Mouse (Mus musculus) kidney, adult 9 months (tissue): Measurements from ENCODE around the gene Lrfn4.
"Not testable (repeated sequence)": the region's sequence is repeated elsewhere in the genome, so short reads cannot be mapped to it uniquely, and the experiment has no call there.

ENCODE experiments used
- DNase-seq: peaks from one replicate; pipeline ENCODE4 v3.0.0; 2022

Lrfn4 gene

GRCm38 (mm10) chr19:4610109-4610508 is 5.4 kb downstream of the Lrfn4 start:
- no peak for DNase-seq

DNA sequence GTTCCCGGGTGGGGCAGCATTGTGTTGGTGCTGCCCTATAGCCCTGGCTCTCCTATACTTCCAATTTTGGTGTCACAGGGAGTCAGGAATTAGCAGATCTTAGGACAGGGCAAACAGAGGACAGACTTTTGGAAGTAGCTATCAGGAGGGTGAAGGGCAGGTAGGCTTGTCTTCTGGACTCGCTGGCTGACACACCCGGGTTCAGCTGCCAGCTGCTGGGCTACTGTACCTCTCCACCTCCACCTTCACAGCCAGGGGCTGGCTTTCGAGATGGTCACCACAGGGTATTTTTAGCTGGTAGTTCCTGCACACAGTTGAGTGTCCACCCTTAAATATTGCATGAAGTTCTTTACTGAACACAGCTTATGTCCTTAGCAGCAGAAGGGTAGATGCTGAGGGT is 7.0 kb downstream of the Lrfn4 start:
- no peak for DNase-seq

- DNase-seq, result no peak
These were observed 8.1 kb downstream of the Lrfn4 start for GRCm38 (mm10) chr19:4607406-4607805.

DNA sequence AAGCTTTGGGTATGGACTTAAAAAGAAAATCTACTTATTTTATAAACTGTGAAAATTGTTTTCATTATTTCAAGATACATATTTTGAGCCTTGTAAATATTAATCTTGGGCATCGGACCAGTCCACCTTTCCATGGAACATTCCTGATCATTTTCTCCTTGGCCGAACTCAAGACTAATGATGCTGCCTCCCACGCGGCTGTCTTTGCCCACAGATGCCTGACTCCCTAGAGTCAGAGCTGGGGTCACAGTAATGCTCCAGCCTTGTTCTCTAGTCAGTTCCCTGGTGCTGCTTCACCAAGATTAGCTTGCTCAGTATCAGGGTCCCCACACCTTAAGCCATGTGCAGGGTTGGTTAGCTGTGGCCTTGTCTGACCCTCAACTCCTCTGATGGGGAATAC is 9.8 kb downstream of the Lrfn4 start:
- no peak for DNase-seq

DNA sequence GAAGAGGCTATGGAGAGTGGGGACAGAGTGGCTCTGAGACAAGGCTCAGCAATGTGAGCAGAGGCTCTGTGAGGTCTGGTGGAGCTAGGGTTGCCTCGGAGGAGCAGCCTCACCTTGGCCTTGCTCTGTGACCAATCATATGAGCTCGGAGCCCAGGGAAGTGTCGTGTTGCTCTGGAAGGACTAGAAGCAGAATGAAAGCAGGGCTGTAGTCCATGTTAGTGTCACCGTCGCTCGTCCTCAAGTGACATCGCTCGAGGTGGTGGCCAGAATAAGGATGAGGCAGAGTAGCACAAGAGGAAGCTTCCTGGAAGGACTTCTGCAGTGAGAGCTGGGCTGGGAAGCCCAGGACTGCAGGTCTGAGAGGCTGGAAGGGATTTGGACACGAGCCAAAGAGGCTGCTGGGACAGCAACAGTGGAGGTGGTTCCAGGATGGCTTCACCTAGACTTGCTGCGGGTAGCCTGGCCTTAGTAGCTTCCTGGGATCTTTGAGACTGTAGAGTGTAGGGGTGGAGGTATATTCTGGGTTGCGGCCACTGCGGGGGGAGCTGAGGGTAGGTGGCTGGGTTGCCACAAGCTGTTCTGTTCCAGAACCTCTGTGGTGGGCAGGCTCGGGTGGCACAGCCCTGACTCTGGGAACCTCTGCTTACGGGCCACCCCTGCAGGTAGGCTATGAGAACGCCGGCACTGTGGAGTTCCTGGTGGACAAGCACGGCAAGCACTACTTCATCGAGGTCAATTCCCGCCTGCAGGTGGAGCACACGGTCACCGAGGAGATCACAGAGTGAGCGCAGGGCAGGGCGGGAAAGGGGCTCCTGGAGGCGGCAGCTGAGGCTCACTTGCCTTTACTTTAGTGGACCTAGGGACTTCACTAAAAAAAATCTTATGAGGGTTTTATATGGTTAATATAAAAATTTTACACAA is 11.4 kb downstream of the Lrfn4 start:
- DNase-seq, result peak; percentile 74

- no peak for DNase-seq
These were observed 13.0 kb downstream of the Lrfn4 start for GRCm38 (mm10) chr19:4602459-4602858.

DNA sequence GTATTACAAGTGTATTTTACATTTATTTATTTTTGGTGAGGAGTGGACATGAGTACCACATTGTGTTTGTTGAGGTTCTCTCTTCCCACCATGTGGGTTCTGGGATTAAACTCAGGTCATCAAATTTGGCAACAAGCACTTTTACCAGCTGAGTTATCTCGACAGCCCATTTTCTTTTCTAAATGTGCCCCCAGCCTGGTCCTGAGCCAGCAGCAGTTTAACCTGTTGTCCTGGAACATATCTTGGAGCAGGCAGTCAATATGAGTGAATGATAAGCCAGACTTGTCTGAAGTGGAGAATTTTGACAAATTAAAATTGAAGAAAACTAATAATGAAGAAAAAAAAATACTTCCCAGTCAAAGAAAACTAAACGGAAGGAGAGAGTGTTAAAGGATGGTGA is 19.4 kb downstream of the Lrfn4 start:
- peak; percentile 79 for DNase-seq

DNA sequence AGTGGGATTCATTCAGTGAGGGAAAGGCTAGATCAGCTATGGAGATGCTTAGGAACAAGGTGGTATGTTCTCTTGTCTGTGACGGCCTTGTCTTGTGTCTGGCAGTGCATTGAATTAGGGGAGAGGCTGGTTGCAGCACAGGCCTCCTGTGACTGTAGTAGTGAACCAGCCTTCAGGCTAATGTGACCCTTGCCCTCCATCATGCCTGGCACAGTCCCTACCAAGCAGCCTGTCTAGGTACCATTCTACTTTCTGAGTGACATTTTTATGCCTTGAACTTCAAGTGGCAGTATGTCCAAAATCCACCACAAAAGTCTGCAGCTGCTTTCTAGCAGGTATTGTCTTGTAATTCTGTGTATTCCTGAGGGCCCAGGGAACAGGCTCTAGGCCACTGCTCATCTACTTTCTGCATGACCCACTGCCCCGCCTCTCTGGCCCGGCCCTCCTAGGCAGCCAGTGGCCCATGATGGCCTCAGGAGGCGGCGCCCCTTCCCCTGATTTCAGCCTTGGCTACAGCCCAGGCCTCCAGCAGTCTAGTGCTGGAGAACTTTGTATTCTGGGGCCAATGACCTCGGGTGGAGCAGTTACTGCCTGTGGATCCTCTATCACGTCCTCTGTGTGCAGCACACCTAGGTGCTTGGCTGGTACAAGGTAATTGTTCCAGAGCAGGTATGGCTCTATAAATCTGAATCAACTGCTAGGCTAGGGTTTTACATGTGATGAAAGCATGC is 21.5 kb downstream of the Lrfn4 start:
- DNase-seq, result peak; percentile 94

DNA sequence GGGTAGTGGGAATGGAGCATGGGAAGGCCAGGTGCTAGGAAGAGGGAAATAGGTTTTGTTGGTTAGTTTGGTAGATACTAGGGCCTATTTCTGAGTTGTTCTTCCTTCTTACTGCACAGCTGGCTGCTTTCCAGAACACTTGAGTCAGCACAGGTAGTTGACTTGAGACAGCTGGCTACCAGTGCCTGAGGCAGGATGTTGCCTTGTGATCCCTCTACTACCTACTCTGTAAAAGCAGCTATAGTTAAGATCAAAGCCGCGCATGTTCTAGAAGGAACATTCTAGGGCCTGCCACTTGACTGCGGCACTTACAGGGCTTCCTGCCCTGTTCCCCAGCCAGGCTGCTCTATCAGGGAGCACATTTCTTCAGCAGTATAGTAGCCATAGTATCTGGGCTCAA is 25.4 kb downstream of the Lrfn4 start:
- peak; percentile 47 for DNase-seq

DNA sequence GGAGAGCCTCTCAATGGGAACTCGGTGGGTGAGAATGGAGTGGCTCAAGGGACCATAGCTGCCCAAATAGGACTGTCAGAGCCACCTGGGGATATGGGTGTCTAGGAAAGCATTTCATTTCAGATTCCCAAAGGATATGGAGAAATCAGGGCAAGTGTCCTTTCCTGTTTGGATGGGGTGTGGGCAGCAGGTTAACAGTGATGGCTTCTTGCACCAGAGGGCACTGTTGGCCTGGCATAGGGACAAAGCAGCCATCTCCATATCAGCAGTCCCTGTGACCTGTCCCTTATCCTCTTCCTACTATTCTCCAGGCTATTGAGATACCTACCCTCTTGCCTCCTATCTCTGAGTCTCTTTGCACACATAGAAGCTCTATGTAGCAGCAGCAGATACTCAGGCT is 26.4 kb downstream of the Lrfn4 start:
- DNase-seq, result no peak

GRCm38 (mm10) chr19:4588430-4588829 is 27.0 kb downstream of the Lrfn4 start:
- peak; percentile 59 for DNase-seq

DNA sequence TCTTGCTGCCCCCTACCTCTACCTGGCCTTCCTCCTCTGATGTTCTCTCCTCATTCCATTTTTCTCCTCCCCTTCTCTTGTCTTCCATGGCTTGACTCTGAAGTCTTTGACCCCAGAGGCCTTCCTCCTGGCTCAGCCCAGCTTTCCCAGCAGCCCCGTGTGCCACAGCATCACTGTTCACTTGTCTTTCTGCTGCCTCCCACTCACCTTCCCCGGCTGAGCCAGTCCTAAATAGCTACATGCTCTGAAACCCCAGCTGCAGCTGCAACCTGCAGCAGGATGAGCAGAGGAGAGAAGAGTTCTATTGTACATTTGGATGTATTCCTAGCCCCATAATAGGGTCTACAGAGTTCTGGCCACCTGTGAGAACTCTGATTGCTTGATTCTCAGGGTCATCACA is 28.0 kb downstream of the Lrfn4 start:
- no peak for DNase-seq

DNA sequence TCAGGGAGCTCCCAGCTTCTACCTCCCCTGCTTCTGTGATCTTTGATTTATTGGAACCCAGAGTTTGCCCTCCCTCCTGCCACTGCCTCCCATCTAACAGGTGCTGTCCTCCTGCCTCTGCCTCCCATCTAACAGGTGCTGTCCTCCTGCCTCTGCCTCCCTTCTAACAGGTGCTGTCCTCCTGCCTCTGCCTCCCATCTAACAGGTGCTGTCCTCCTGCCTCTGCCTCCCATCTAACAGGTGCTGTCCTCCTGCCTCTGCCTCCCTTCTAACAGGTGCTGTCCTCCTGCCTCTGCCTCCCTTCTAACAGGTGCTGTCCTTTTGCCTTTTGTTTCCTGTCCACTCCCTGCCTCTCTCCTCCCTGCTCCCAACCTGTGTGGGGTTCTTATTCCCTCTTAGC is 28.7 kb downstream of the Lrfn4 start:
- DNase-seq, result not testable (repeated sequence)

- no peak for DNase-seq
These were observed 31.6 kb downstream of the Lrfn4 start for GRCm38 (mm10) chr19:4583856-4584255.

DNA sequence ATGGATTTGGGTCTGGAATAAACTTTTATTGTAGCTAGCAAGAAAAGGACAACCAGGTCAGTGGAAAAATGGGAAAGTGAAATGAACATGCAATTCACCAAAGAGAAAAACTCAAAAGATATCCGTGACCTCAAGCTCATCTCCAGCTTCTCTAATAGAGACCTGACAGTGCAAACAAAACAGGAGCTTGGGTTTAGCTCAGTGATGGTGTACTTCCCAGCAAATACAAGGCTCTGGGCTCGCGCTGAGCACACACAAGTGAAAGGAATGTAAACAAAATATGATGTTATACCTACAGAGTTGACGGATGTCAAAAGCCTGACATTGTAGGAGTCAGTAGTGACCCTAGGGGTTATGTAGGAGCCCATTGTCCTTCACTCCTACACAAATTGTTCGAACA is 36.2 kb downstream of the Lrfn4 start:
- DNase-seq, result no peak

GRCm38 (mm10) chr19:4578799-4579198 is 36.7 kb downstream of the Lrfn4 start:
- peak; percentile 73 for DNase-seq

DNA sequence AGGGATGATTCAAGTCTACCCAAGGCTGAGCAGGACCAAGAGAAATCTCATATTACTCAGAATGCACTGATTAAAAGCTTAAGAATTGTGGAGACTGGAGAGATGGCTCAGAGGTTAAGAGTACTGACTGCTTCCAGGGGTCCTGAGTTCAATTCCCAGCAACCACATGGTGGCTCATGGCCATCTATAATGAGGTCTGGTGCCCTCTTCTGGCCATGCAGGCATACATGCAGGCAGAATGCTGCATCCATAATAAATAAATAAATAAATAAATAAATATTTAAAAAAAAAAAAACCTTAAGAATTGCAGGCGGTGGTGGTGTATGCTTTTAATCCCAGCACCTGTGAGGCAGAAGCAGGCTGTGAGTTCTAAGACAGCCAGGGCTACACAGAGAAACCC is 42.2 kb downstream of the Lrfn4 start:
- no peak for DNase-seq

DNA sequence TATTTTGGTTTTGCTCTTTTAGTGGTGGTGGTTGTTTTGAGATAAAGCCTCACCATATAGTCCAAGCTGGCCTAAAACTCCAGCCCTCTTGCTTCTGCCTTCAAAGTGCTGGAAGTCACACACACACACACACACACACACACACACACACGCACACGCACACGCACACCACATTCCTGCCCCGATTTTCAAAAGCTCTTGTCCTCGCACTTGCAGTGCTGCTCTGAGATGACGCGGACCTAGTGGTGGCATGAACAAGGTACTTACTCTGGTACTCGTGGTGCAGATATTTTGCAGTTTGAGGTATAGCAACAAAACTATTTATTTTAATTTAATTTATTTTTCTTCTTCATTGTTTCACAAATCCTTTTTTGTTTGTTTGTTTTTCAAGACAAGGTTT is 43.0 kb downstream of the Lrfn4 start:
- no peak for DNase-seq

- no peak for DNase-seq
These were observed 43.4 kb downstream of the Lrfn4 start for GRCm38 (mm10) chr19:4572061-4572460.

DNA sequence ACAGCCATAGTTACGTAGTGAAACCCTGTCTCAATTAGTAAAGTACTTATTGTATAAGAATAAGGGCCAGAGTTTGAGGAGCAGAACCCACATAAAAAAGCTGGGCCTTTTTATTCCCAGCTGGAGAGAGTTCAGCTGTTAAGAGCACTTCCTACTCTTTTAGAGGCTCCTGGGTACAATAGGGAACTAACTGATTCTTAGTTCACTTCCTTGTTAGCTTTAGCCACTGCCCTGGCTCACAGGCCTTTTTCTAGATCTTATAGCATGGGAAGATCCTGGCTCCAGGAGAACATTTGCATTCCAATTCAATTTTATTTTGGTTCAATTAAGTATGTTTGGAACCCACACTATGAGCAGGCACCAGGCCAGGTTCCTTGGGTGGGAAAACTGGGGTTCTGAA is 43.8 kb downstream of the Lrfn4 start:
- DNase-seq, result no peak

DNA sequence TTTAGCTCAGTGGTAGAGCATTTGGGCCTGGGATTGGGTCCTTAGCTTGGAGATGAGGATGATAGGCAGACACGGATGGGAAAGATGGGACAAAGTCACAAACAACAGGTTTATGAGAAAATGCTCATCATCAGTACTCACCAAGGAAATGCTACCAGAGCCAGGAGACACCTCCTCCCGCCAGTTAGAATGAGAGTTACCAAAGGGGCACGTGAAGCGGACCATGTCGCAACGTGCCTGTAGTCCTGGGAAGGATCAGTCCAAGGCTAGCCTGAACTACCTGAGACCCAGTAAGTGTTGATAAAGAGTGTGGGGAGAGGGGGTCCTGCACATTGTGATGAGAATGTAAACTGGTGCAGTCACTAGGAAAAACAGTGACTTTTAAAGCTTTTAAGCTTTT is 44.7 kb downstream of the Lrfn4 start:
- peak; percentile 69 for DNase-seq

- peak; percentile 83 for DNase-seq
These were observed 45.2 kb downstream of the Lrfn4 start for GRCm38 (mm10) chr19:4570237-4570613.

DNA sequence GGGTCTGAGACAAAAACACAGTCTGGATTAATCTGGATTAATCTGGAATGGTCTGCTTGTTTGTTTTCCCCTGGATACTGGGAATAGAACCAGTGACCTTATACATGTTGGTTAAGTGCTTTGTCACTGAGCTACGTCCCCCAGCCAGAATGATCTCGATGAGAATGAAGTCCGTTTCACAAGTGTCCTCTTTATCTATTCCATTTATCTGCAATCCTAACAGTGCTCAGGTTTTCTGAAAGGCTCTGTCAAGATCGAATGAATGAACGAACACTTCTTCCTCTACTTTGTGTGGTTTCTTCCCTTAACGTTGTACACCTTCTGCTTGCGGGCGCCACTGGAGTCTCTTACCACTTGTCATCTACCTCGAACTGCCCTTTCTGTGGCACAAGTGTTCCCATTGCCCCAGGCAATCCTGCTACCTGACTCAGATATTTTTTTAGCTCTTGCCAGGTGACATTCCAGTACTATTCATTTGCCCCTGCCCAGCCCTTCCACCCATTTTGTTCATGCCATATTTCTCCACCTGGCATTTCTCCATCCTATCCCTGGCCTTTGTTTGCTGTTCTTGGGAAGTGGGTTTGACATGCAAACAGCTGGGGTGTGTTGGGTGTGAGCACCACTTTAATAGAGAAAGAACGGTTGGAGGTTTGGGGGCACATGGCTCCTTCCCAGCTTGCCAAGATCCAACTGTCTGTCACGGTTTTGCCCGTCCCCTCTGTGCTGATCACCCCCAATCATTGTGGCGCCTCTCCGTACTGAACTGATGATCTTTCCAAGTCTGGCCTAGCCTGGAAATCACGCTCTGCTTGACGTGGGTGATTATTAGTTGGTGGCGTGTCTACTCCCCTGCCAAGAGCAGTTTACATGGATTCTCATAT is 45.9 kb downstream of the Lrfn4 start:
- DNase-seq, result no peak
